Mouse (Mus musculus) retina, postnatal 7 days (tissue): ENCODE results near the gene Gng3.
"Not testable (repeated sequence)": the region's sequence is repeated elsewhere in the genome, so short reads cannot be mapped to it uniquely, and the experiment has no call there.

Experiments used
- DNase-seq: peaks from one replicate; pipeline ENCODE4 v3.0.0-alpha.2; 2012; ENCODE audit warnings: low read depth, low spot score

Gene Gng3

GRCm38 (mm10) chr19:8844371-8845129 lies 5.6 kb upstream of the Gng3 start:
- DNase-seq: peak; percentile 76

GRCm38 (mm10) chr19:8842961-8843360 lies 4.0 kb upstream of the Gng3 start:
- no peak for DNase-seq

GRCm38 (mm10) chr19:8841012-8841411 lies 2.0 kb upstream of the Gng3 start:
- DNase-seq: no peak

GRCm38 (mm10) chr19:8839908-8840791 lies 1.2 kb upstream of the Gng3 start:
- no peak for DNase-seq

GRCm38 (mm10) chr19:8838041-8838730 lies 808 bp downstream of the Gng3 start:
- no peak for DNase-seq

- DNase-seq: peak; percentile 74
Observed at GRCm38 (mm10) chr19:8837251-8837791, 1.7 kb downstream of the Gng3 start, which contains the start of gene Bscl2. Bscl2 (plus strand) TSS chr19:8837467.

GRCm38 (mm10) chr19:8836327-8836726 lies 2.7 kb downstream of the Gng3 start:
- DNase-seq: not testable (repeated sequence)

- DNase-seq: no peak
Observed at GRCm38 (mm10) chr19:8832971-8833370, 6.0 kb downstream of the Gng3 start.

- no peak for DNase-seq
Observed at GRCm38 (mm10) chr19:8831262-8831661, 7.7 kb downstream of the Gng3 start.

- no peak for DNase-seq
Observed at GRCm38 (mm10) chr19:8830664-8831063, 8.3 kb downstream of the Gng3 start.

GRCm38 (mm10) chr19:8829660-8830059 lies 9.3 kb downstream of the Gng3 start, which contains the start of gene AC129217.1:
AC129217.1 (plus strand) TSS chr19:8829773.
- DNase-seq: no peak

GRCm38 (mm10) chr19:8822696-8823095 lies 16.3 kb downstream of the Gng3 start:
- no peak for DNase-seq

GRCm38 (mm10) chr19:8821146-8821545 lies 17.8 kb downstream of the Gng3 start:
- no peak for DNase-seq

GRCm38 (mm10) chr19:8820424-8820956 lies 18.5 kb downstream of the Gng3 start:
- no peak for DNase-seq

GRCm38 (mm10) chr19:8819596-8820423 lies 19.2 kb downstream of the Gng3 start, which contains the start of gene Hnrnpul2:
Hnrnpul2 (plus strand) TSS chr19:8820010.
- DNase-seq: peak; percentile 97

GRCm38 (mm10) chr19:8818801-8819595 lies 20.0 kb downstream of the Gng3 start, which contains the start of gene Ttc9c:
Ttc9c (minus strand) TSS chr19:8819333.
- peak; percentile 92 for DNase-seq

GRCm38 (mm10) chr19:8818301-8818798 lies 20.6 kb downstream of the Gng3 start:
- no peak for DNase-seq

- DNase-seq: peak; percentile 70
Observed at GRCm38 (mm10) chr19:8817001-8817400, 22.0 kb downstream of the Gng3 start.

- no peak for DNase-seq
Observed at GRCm38 (mm10) chr19:8815812-8816211, 23.2 kb downstream of the Gng3 start.
